23 mouse cellular contexts compared by ENCODE assay signal in the genomic region with DNA sequence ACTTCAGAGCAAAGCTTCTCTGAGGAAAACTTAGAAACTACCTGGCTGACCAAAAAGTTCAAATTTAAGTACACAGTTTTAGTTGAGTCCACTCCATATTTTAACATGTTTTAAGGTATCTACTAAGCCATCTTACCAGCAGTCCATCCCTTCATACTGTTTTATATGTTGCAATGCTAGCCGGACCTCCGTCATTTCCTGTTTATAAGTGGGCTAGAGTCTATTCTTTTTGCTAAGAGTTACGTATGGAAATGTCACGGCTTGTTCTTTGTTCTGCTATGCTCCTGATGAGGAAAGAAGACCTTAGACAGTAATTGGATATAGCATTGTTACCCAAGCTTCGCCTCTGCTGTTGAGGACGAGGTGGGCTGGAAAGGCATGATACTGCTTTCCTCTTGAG. TPM values are rescaled to one million over a fixed set of nuclear protein-coding genes. Genes with fewer than 3 reads are reported as not detected.
A peak's percentile ranks its signal among the peaks of the same experiment; 100 is the strongest.
DNase-seq lines count a peak whose midpoint lies in the region; ATAC-seq and TF ChIP-seq lines count a peak whose summit lies in the region.
"Had no signal": no experiment of that assay in that cellular context is flagged by ENCODE, and none has a peak within 500 bp of the region (broad histone marks: within the 10 kb centered on the region; RNA-seq: fewer than 3 reads in every experiment).

No protein-coding gene starts in this region.

- no peak overlapping the region for H3K4me3 ChIP-seq in lung, postnatal 0 days (ENCODE audit: low read depth, low read length)

- no peak overlapping the region for H3K4me2 ChIP-seq in lung, postnatal 0 days (replicated peaks; ENCODE audit: low read depth, low read length)

- H3K9ac ChIP-seq in lung, postnatal 0 days (replicated peaks; ENCODE audit: low read depth): no peak overlapping the region

- H3K27ac ChIP-seq in lung, postnatal 0 days (ENCODE audit: low read length): no peak overlapping the region

- H3K36me3 ChIP-seq in lung, postnatal 0 days (ENCODE audit: insufficient read depth, low read length): peaks cover 37% of the 10 kb centered on the region; the same call in 1 of the 2 replicates

- DNase-seq in lung, postnatal 0 days (ENCODE audit: low spot score): no peak
- no peak for DNase-seq in lung, postnatal 4 days
- DNase-seq in 416B (ENCODE audit: low read depth): peak; percentile 29
- DNase-seq in thymus, postnatal 14 days: no peak
- DNase-seq in testis, postnatal 10 days (ENCODE audit: low spot score): no peak
- no peak for DNase-seq in layer of hippocampus, postnatal 14 days (ENCODE audit: low spot score in 2 of 2)
- DNase-seq: adrenal gland, adult 2 months; adrenal gland, adult 8-10 months; adrenal gland, postnatal 10 days; adrenal gland, postnatal 14 days; adrenal gland, postnatal 25 days; adrenal gland, postnatal 36 days; B cell, adult 2 months; cerebellum, adult 11 months; cerebellum, adult 11-12 months; cerebellum, adult 18-20 months had no signal

- peak; percentile 23; the same call in 1 of the 2 replicates for ATAC-seq in lung, postnatal 0 days
- peak; percentile 56 for ATAC-seq in granulocyte monocyte progenitor cell, adult 5-6 weeks (replicated peaks; ENCODE audit: poor library complexity, severe bottlenecking)
- peak; percentile 26; the same call in 1 of the 2 replicates for ATAC-seq in megakaryocyte progenitor cell, adult 5-6 weeks (replicated peaks; ENCODE audit: poor library complexity)
- ATAC-seq: activated CD4-positive, CD25-positive, alpha-beta regulatory T cell, adult 4 months; CD4-positive, CD25-positive, alpha-beta regulatory T cell, adult 4 months; Patski had no signal

- no peak for TF ChIP-seq CTCF in lung, postnatal 0 days (IDR thresholded peaks at IDR 0.05)

- no peaks in the 10 kb centered on the region for H3K9me3 ChIP-seq in lung, postnatal 0 days (ENCODE audit: low read length)
- H3K9me3 ChIP-seq: G1E had no signal

- H3K4me1 ChIP-seq in lung, postnatal 0 days (ENCODE audit: insufficient read depth, low read depth, low read length): no peaks in the 10 kb centered on the region

- H3K27me3 ChIP-seq in lung, postnatal 0 days (replicated peaks; ENCODE audit: insufficient read depth, low read length): no peaks in the 10 kb centered on the region
- H3K27me3 ChIP-seq: CH12.LX, Patski had no signal

- 64% methylated on average over 6 of the region's 6 CpGs for WGBS in lung, postnatal 0 days

- TF ChIP-seq EP300 in lung, postnatal 0 days (IDR thresholded peaks at IDR 0.05): peak; percentile 67

RNA-seq across cellular contexts. Expression of a gene that starts 18.1 kb away (rescaled TPM):
- 663 and 711 TPM in 2 replicates for polyA plus RNA-seq in lung, postnatal 0 days (2015; fragmentation: Nextera tagmentation; extraction: Ambion mirVana)
- 504 and 603 TPM in 2 replicates for total RNA-seq in granulocyte monocyte progenitor cell, adult 5-6 weeks (2014; fragmentation: Nextera tagmentation)
- 303 and 340 TPM in 2 replicates for total RNA-seq in granulocyte monocyte progenitor cell, adult 5-6 weeks (2017)
- total RNA-seq in megakaryocyte progenitor cell, adult 5-6 weeks (2015): 461 and 468 TPM in 2 replicates
- 318 and 331 TPM in 2 replicates for total RNA-seq in megakaryocyte progenitor cell, adult 5-6 weeks (2017)
- 100 to 1,000 TPM; 348 to 362 TPM for total RNA-seq in layer of hippocampus, postnatal 14 days (2021)

RNA-seq across cellular contexts. Expression of a gene that starts 18.8 kb away (rescaled TPM):
- polyA plus RNA-seq in lung, postnatal 0 days (2015; fragmentation: Nextera tagmentation; extraction: Ambion mirVana): 13.9 and 17.3 TPM in 2 replicates
- total RNA-seq in granulocyte monocyte progenitor cell, adult 5-6 weeks (2014; fragmentation: Nextera tagmentation): 45.8 and 70.9 TPM in 2 replicates
- 67.8 and 69.3 TPM in 2 replicates for total RNA-seq in granulocyte monocyte progenitor cell, adult 5-6 weeks (2017)
- 63.9 and 78.2 TPM in 2 replicates for total RNA-seq in megakaryocyte progenitor cell, adult 5-6 weeks (2015)
- total RNA-seq in megakaryocyte progenitor cell, adult 5-6 weeks (2017): 65.1 and 81.3 TPM in 2 replicates
- 10 to 100 TPM; 23.7 to 25.6 TPM for total RNA-seq in layer of hippocampus, postnatal 14 days (2021)
